Mouse (Mus musculus) bone marrow macrophage, adult 2 months (primary cell): ENCODE data around the gene Mfsd11.

ENCODE experiments used
- CTCF ChIP-seq: IDR thresholded peaks from 2 replicates; pipeline ENCODE4 v1.5.1; 2012; ENCODE audit warnings: low read depth, mild to moderate bottlenecking, low read length, moderate library complexity
- POLR2A ChIP-seq: IDR thresholded peaks from 2 replicates; pipeline ENCODE4 v1.6.1; 2012; ENCODE audit warnings: mild to moderate bottlenecking, low read depth, low read length, borderline replicate concordance

DNA sequence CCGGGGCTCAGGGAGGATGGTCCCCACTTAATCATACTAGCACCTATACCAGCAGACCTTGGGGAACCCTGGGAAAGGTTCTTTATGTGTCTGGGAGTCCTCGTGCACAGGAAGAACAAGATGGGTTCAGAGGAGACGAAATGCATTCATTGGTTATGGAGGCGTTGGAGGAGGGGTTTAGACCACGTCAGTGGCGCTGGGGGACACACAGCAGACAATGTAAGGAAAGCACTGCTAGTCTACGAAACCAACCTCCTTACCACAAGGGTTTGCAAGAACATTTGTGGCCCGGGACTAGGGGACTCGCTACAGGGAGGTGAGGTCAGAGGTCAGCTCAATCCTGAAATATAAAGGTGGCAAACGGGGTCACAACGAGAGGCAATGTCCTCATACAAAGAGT lies 41.7 kb upstream of the Mfsd11 start:
- TF ChIP-seq CTCF (no peak), POLR2A (no peak)
